Mouse (Mus musculus): ENCODE results near the gene P4ha1. TPM values are rescaled to one million over a fixed set of nuclear protein-coding genes. Genes with fewer than 3 reads are reported as not detected.
"Not testable (repeated sequence)": the region's sequence is repeated elsewhere in the genome, so short reads cannot be mapped to it uniquely, and the experiment has no call there.

P4ha1 gene
- polyA plus RNA-seq, 1 experiment from 2014 or later: 17.9 TPM

DNA sequence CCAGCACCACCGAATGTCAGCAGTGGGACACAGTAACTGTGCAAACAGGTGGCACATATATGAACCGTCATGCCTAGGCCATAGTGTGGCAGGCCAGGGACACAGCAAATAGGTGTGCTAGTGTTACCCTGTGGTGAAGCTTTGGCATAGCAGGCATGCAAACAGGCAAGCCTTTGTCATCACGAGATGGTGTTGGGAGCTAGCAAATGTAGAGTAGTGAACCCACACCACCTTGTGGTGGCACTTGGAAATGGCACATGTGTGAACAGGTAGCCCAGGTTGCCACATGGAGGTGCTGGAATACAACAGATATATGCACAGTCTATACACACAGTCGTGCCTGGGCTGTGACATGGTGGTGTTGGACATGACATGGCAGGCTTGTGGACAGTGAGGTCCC, 30.5 kb upstream of the P4ha1 start:
- H3K27ac ChIP-seq (replicated peaks): no peak overlapping the region
- no peaks in the 10 kb centered on the region for H3K36me3 ChIP-seq (ENCODE audit: control insufficient read depth, insufficient read depth, low read length)
- peak; percentile 64 for ATAC-seq (ENCODE audit: low FRiP score, low TSS enrichment)
- no peak overlapping the region for H3K9ac ChIP-seq (ENCODE audit: low read length)
- 27% methylated on average over 4 of the region's 4 CpGs for WGBS
- no peak overlapping the region for H3K4me3 ChIP-seq (ENCODE audit: low read depth, low read length)
- H3K27me3 ChIP-seq (ENCODE audit: control insufficient read depth, insufficient read depth, low read length): no peaks in the 10 kb centered on the region
- TF ChIP-seq EP300 (optimal IDR thresholded peaks at IDR 0.05) (no peak), CTCF (IDR thresholded peaks at IDR 0.05; ENCODE audit: low read depth) (peak; percentile 99)
- H3K4me2 ChIP-seq (replicated peaks; ENCODE audit: low read depth): no peak overlapping the region
- H3K9me3 ChIP-seq (ENCODE audit: control insufficient read depth, low read length): no peaks in the 10 kb centered on the region
- no peaks in the 10 kb centered on the region for H3K4me1 ChIP-seq (replicated peaks; ENCODE audit: control insufficient read depth, insufficient read depth)
- peak; percentile 81 for DNase-seq (ENCODE audit: low spot score)

DNA sequence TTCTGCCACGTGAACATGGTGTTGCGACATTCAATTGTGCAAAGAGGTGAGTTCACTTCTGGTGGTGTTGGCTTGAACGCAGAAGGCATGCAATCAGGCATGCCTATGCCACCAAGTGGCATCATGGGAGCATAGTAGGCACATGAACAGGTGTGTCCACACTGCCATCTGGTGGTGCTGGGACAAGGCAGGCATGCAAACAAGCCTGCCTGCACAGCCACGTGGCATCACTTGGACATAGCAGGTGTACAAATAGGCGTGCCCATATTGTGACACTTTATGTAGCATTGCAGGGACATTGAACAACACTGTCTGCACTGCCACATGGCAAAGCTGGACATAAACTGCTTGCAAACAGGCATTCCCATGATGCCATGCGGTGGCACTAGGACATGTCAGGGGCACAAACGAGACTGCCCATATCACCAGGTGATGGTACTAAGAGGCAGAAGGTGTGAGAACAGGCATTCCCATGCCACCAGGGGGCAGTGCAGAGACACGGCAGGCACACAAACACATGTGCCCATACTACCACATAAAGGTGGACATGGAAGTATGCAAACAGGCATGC, 27.8 kb upstream of the P4ha1 start:
- ATAC-seq (ENCODE audit: low FRiP score, low TSS enrichment): peak; percentile 48
- Histone ChIP-seq H3K4me3 (ENCODE audit: low read depth, low read length) (no peak overlapping the region), H3K27ac (replicated peaks) (no peak overlapping the region), H3K27me3 (ENCODE audit: control insufficient read depth, insufficient read depth, low read length) (no peaks in the 10 kb centered on the region), H3K9me3 (ENCODE audit: control insufficient read depth, low read length) (no peaks in the 10 kb centered on the region), H3K9ac (ENCODE audit: low read length) (no peak overlapping the region), H3K36me3 (ENCODE audit: control insufficient read depth, insufficient read depth, low read length) (no peaks in the 10 kb centered on the region), H3K4me2 (replicated peaks; ENCODE audit: low read depth) (no peak overlapping the region), H3K4me1 (replicated peaks; ENCODE audit: control insufficient read depth, insufficient read depth) (no peaks in the 10 kb centered on the region)
- 52% methylated on average over 8 of the region's 8 CpGs for WGBS
- DNase-seq (ENCODE audit: low spot score): peak; percentile 83
- TF ChIP-seq CTCF (IDR thresholded peaks at IDR 0.05; ENCODE audit: low read depth) (peak; percentile 80), EP300 (optimal IDR thresholded peaks at IDR 0.05) (no peak)

DNA sequence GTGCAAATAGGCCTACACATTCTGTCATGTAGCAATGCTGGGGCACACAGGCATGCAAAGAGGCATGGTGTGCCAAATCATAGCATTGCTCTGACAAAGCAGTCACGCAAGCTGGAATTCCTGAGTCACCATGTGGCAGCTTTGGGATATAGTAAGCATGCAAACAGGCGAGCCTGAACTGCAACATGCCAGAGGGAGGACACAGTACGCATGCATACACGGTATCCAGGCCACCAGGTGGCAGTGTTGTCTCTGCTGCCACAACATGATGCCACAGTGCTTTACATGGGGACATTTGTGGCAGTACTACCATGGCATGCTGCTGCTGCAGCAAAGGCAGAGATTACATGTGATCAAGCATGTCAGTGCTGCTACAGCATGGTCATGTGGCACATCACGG, 26.8 kb upstream of the P4ha1 start:
- Histone ChIP-seq H3K4me2 (replicated peaks; ENCODE audit: low read depth) (no peak overlapping the region), H3K9ac (ENCODE audit: low read length) (no peak overlapping the region), H3K27me3 (ENCODE audit: control insufficient read depth, insufficient read depth, low read length) (no peaks in the 10 kb centered on the region), H3K9me3 (ENCODE audit: control insufficient read depth, low read length) (no peaks in the 10 kb centered on the region), H3K4me3 (ENCODE audit: low read depth, low read length) (no peak overlapping the region), H3K27ac (replicated peaks) (no peak overlapping the region), H3K4me1 (replicated peaks; ENCODE audit: control insufficient read depth, insufficient read depth) (no peaks in the 10 kb centered on the region), H3K36me3 (ENCODE audit: control insufficient read depth, insufficient read depth, low read length) (no peaks in the 10 kb centered on the region)
- peak; percentile 72 for ATAC-seq (ENCODE audit: low FRiP score, low TSS enrichment)
- 21% methylated on average over 5 of the region's 5 CpGs for WGBS
- no peak for TF ChIP-seq EP300 (optimal IDR thresholded peaks at IDR 0.05)
- TF ChIP-seq CTCF (IDR thresholded peaks at IDR 0.05; ENCODE audit: low read depth): peak; percentile 97
- DNase-seq (ENCODE audit: low spot score): peak; percentile 76

DNA sequence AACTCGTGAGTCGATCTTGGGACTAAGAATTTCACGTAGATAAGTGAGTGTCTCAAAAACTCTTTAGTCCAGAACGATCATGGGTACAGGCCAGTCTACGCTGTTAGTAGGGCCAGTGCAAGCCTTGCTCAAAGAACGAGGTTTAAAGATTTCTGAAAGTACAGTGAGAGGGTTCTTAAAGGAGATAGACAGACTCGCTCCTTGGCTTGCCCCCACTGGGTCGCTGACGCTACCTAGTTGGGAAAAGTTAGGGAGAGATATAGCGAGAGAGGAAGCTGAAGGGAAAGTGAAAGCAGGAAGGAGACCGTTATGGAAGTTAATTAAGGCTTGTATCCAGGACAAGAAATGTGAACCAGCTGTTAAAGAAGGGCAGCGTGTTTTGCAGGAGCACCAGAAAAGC, 20.4 kb upstream of the P4ha1 start:
- ATAC-seq (ENCODE audit: low FRiP score, low TSS enrichment); H3K27me3 ChIP-seq (ENCODE audit: control insufficient read depth, insufficient read depth, low read length); H3K36me3 ChIP-seq (ENCODE audit: control insufficient read depth, insufficient read depth, low read length); H3K9me3 ChIP-seq (ENCODE audit: control insufficient read depth, low read length); H3K4me2 ChIP-seq (replicated peaks; ENCODE audit: low read depth); DNase-seq (ENCODE audit: low spot score); H3K4me3 ChIP-seq (ENCODE audit: low read depth, low read length); H3K27ac ChIP-seq (replicated peaks); H3K4me1 ChIP-seq (replicated peaks; ENCODE audit: control insufficient read depth, insufficient read depth); H3K9ac ChIP-seq (ENCODE audit: low read length): not testable (repeated sequence)
- 86% methylated on average over 12 of the region's 12 CpGs for WGBS

DNA sequence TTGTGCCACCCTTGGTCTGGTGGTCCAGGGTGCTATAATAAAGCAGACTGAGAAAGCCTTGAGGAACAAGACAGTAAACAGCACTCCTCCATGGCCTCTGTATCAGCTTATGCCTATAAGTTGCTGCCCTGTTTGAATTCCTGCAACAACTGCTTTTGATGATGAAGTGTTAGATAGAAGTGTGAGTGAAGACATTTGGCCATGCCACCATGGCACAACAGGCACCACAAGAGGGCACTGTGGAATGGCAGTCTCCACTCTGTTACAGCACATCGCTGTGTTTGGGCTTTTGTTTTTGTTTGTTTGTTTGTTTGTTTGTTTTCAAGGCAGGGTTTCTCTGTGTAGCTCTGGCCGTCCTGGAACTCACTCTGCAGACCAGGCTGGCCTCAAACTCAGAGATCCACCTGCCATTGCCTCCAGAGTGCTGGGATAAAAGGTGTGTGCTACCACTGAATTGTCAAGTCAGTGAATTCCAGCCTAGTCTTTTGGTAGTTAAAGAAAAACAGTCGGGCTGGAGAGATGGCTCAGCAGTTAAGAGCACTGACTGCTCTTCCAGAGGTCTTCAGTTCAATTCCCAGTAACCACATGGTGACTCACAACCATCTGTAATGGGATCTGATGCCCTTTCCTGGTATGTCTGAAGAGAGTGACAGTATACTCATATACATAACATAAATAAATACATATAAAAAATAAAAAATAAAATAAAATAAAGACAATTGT, 13.9 kb upstream of the P4ha1 start:
- no peak overlapping the region for H3K9ac ChIP-seq (ENCODE audit: low read length)
- H3K9me3 ChIP-seq (ENCODE audit: control insufficient read depth, low read length): no peaks in the 10 kb centered on the region
- H3K4me2 ChIP-seq (replicated peaks; ENCODE audit: low read depth): no peak overlapping the region
- DNase-seq (ENCODE audit: low spot score): no peak
- H3K36me3 ChIP-seq (ENCODE audit: control insufficient read depth, insufficient read depth, low read length): no peaks in the 10 kb centered on the region
- peak; percentile 75 for TF ChIP-seq CTCF (IDR thresholded peaks at IDR 0.05; ENCODE audit: low read depth)
- TF ChIP-seq EP300 (optimal IDR thresholded peaks at IDR 0.05): no peak
- no peaks in the 10 kb centered on the region for H3K27me3 ChIP-seq (ENCODE audit: control insufficient read depth, insufficient read depth, low read length)
- no peak for ATAC-seq (ENCODE audit: low FRiP score, low TSS enrichment)
- 52% methylated on average over 3 of the region's 3 CpGs for WGBS
- peaks cover 4% of the 10 kb centered on the region; the same call in 1 of the 2 replicates for H3K4me1 ChIP-seq (replicated peaks; ENCODE audit: control insufficient read depth, insufficient read depth)
- H3K27ac ChIP-seq (replicated peaks): no peak overlapping the region
- H3K4me3 ChIP-seq (ENCODE audit: low read depth, low read length): no peak overlapping the region

DNA sequence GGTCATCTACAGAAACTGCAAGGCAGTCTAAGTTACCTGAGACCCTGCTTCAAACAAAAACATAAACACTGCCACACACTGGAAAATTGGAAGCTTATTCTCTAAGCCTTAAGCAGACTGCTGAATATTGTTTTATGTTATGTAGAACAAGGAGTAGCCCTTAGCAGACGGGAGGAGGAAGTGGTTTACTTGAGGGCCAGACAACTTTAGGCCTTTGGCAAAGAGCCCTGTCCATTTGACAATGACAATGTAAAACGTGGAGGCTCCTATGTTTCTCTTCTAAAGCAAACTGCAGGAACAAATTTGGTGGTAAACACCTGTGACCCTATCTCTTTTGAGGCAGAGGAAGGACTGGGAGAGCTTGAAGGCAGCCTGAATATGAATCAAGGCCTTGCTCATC, 13.0 kb upstream of the P4ha1 start:
- 23% methylated on average over 2 of the region's 2 CpGs for WGBS
- peaks cover 4% of the 10 kb centered on the region; the same call in 1 of the 2 replicates for H3K4me1 ChIP-seq (replicated peaks; ENCODE audit: control insufficient read depth, insufficient read depth)
- H3K27me3 ChIP-seq (ENCODE audit: control insufficient read depth, insufficient read depth, low read length): no peaks in the 10 kb centered on the region
- H3K9me3 ChIP-seq (ENCODE audit: control insufficient read depth, low read length): no peaks in the 10 kb centered on the region
- H3K27ac ChIP-seq (replicated peaks): no peak overlapping the region
- no peak overlapping the region for H3K4me2 ChIP-seq (replicated peaks; ENCODE audit: low read depth)
- H3K4me3 ChIP-seq (ENCODE audit: low read depth, low read length): no peak overlapping the region
- no peak for TF ChIP-seq EP300 (optimal IDR thresholded peaks at IDR 0.05)
- no peak for TF ChIP-seq CTCF (IDR thresholded peaks at IDR 0.05; ENCODE audit: low read depth)
- ATAC-seq (ENCODE audit: low FRiP score, low TSS enrichment) (no peak), DNase-seq (ENCODE audit: low spot score) (no peak)
- no peak overlapping the region for H3K9ac ChIP-seq (ENCODE audit: low read length)
- no peaks in the 10 kb centered on the region for H3K36me3 ChIP-seq (ENCODE audit: control insufficient read depth, insufficient read depth, low read length)

Data from stomach, postnatal 0 days (tissue).